Mouse (Mus musculus) ovary, adult 18-20 months (tissue): ENCODE data around the gene Gja10.

Source experiments
- DNase-seq: peaks from one replicate; pipeline ENCODE4 v3.0.0; 2022; ENCODE audit warnings: low spot score, mixed read lengths

Gja10 gene

DNA sequence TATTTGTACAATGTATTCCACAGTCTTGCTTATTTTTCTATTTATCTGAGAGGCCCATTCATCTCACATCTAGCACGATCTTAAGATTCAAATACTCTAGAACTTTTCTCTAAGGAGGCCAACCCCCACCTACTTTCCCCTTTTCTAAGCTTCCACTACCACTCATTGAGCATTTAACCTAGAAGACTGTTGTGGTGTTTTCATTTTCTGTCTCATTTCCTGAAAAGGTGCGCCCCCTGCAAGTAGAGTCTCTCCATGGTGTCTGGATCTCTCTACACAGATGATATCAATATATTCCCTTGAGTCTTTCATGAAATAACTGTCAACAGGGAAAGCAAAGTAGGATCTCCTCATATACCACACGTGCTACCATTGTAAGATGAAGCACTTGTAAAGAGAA, at the start of gene Gja10:
Gene Gja10 (minus strand): TSS at position 101 of the 400 bp plus-strand sequence.
- DNase-seq: no peak

- DNase-seq: no peak
Measured at GRCm38 (mm10) chr4:32651669-32652068, 49.1 kb upstream of the Gja10 start.

GRCm38 (mm10) chr4:32621637-32622036, 19.1 kb upstream of the Gja10 start:
- DNase-seq: no peak

DNA sequence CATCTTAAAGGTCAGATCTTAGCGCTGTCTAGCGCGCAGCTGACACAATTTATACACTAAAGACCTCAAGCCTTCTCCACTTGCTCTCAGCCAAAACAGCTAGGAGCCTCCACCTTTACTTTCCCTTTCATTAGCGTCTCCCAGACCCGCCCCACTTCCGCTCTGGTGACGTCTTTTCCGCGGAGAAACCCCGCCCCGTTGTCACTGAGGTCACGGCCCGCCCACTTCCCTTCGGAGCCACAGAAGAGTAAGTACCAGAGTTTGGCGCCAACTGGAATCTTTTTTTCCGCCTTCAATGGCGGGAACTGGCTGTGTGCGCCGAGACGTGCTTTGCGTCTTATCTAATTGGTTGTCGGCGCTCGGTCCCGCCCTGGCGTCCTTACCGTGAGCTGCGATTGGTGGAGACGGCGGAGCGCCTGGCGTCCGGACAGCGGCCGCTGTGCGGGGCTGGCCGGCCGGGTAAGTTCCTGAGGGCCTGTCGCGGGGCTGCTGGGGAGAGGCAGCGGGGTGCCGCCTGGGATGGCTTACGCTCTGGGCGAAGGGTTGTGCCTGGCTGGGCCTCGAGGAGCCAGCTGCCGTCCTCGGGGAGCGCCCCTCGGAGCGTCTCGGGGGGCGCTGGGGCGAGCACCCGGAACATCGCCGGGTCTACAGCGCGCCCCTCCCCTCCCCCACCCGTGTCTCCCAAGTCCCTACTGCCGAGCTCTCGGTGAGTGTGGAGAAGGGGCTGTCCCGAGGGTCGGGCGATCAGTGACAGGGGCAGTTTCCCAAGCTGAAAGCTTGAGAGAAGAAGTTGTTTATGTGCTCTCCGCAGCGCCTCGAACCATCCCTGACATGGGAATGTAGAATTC, 12.7 kb upstream of the Gja10 start, which contains the start of gene Casp8ap2:
Gene Casp8ap2 (plus strand): TSS at position 418 of the 848 bp plus-strand sequence.
- DNase-seq: peak; percentile 99

DNA sequence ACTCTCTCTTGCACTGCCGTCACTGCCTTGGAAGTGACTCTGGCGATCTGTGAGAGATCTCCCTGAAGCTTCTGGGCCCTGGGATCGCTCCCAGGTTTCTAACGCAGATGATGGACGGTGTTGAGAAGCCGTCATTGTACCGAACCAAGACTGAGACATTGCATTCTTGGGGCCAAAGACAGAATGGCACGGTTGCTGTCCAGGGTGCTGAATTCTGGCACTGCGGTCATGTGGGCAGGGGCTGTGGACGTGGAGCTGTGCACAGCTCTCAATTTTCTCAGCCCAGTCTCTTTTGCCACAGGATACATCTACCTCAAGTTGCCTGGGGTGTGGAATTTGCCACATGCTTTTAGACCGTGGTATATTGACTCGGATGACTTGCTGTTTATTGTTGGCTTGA, 1.4 kb downstream of the Gja10 start:
- DNase-seq: no peak

- DNase-seq: no peak
Measured at GRCm38 (mm10) chr4:32588237-32588636, 14.3 kb downstream of the Gja10 start.

DNA sequence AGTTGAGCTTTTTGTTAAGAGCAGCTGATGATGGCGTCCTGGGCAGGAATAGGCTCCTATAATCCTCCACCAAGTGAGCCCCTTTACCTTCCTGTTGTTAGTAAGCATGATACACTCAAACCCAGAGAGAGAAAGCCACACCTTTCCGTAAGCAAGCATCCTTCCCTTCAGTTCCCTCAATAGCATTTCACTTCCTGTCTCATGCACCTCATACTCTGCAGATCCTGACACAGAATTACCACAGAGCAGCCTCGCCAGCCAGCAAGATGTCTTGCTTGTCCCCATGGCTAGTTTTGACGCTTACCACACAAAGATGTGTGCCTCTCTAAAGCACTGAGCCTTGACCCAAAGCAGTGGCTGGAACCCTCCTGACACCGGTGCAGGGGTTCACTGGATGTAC, 15.0 kb downstream of the Gja10 start:
- no peak for DNase-seq

DNA sequence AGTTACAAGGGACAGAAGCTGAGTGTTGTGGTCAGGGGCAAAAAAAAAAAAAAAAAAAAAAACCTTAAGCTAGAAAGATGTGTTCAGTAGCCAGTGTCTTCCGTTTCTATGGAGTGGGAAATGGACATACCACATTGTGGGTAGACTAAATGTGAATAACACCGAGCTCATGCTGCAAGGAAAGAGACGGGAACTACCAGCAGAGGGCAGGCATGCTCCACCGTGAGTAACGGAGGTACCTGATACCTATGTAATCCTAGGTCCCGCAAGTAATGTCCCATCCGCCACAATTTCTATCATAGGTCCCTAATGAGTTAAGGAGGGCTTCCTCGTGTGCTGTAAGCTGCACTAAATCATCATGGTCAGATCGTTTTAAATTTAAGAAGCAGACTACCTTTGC, 16.0 kb downstream of the Gja10 start:
- DNase-seq: no peak

GRCm38 (mm10) chr4:32584181-32584580, 18.4 kb downstream of the Gja10 start:
- no peak for DNase-seq

DNA sequence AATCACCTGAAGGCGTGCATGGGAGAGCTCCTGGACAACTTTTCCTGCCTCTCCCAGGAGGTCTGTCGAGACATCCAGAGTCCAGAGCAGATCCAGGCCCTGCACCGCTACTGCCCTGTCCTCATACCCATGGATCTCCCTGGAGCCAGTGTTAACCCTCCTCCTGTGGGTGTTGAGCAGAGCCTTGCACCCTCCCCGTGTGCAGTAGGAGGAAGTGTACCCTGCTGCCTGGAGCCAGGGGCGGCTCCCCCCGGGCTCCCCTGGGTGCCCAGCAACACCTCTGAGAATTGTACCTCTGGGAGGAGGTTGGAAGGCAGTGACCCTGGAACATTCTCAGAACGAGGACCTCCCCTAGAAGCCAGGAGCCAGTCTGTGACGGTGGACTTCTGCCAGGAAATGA, 22.7 kb downstream of the Gja10 start:
- DNase-seq: no peak

GRCm38 (mm10) chr4:32575165-32575564, 27.4 kb downstream of the Gja10 start:
- DNase-seq: no peak

DNA sequence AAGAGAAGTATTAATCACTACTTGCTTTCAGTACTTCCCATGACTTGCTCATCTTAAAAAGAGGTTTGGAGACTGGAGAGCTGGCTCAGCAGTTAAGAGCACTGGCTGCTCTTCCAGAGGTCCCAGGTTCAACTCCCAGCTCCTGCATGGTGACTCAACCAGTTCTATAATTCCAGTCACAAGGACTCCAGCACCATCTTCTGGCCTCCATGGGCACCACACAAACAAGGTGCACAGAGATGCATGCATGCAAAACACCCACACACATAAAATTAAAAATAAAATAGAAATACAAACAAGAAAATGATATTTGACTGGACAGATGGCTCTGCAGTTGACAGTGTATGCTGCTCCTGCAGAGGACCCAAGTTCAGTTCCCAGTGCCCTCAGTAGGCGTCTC, 28.0 kb downstream of the Gja10 start:
- DNase-seq: no peak

DNA sequence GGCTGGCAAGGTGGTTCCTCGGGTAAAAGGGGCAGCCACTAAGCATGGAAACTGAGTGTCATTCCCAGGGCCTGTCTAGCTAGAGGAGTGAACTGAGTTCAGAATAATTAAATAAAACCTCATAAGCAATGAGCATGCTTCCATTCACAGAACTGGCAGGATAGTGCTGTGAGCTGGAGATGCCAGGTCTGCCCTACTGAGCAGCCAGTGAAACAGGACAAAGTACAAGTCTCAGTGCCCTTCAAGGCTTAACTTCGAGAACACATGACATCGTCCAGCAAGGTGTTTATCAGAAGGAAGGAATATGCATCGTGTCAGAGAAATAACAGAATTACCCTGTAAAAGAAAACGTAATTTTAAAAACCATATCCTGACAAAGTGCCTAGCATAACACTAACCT, 29.0 kb downstream of the Gja10 start:
- DNase-seq: no peak

- DNase-seq: no peak
Measured at GRCm38 (mm10) chr4:32572118-32572517, 30.4 kb downstream of the Gja10 start.

DNA sequence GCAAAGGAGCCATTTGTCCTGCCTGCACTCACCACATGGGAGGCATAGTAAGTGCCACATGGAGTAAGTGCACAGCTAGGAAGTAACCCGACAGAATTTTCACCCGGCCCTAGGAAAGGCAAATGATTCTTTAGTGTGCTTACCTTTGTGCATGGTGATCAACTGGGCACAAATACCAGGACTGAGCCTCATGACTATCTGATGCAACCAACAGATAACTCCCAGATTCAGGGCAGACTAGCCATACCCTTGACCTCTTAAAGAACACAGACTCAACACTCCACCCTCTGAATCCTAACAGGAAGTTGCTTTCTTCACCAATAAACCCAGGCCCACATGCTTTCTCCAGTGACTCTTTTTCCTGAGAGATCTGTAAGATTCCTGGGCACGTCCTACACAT, 31.1 kb downstream of the Gja10 start:
- no peak for DNase-seq

DNA sequence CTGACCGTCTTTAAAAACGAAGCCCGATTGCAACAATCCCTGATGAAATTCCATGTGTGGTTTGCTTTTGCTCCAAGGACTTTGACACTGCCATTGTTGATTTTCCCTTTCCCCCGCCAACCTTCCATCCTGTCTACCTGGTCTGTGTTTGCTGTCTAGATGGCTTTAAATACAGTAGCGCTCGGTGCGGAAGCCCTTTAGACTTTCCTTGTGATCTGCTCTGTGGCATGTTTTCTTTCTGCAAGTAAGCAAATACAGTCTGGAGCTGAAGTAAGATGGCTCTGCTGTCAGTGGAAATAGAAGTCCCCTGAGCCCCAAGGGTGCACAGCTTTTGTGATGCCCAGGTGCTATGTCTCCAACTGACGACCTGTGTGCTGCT, 31.6 kb downstream of the Gja10 start:
- DNase-seq: no peak

DNA sequence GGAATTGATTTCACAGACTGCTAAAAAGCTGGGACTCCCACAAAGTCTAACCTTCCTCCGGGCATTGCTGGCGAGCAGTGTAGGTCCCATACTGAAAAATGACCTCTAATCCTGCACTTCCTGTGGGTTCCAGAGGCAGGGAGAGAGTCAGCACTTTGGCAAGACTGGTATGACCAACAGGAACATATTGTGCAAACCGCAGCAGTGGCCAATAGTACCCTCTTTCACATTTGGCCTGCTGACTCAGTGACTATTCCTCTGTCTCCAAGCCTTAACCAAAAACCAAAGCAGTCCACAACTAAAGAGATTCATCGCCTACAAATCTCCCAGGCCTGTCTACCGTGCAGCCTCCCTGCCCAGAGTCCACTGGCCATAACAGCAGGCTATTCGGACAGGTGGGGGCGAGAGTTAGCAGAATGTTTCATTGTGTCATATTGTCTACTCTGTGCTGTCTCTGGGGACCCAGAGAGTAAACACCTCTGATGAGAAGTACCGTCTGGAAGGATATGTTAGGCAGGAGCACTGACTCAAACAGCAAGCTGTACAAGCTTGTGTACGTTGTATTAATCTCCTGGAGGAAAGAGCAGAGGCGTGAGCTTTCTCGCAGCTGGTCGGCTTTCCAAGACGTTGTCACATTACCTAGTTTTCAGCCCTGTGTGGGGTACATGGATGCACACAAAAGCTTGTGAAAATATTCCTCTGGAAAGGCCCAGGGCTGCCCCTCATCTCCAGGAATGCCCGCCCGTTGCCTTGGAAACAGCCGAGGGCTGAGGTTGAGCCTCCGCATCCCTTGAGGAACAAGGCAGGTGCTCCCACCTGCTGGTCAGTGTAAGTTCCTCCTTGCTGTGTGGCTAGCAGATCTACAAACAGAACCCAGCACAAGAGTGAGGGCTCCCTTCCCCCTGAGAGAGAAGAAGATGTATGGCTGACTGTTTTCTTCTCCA, 32.3 kb downstream of the Gja10 start:
- DNase-seq: no peak

- DNase-seq: no peak
Measured at GRCm38 (mm10) chr4:32569054-32569453, 33.5 kb downstream of the Gja10 start.

- DNase-seq: no peak
Measured at GRCm38 (mm10) chr4:32564918-32565317, 37.6 kb downstream of the Gja10 start.

DNA sequence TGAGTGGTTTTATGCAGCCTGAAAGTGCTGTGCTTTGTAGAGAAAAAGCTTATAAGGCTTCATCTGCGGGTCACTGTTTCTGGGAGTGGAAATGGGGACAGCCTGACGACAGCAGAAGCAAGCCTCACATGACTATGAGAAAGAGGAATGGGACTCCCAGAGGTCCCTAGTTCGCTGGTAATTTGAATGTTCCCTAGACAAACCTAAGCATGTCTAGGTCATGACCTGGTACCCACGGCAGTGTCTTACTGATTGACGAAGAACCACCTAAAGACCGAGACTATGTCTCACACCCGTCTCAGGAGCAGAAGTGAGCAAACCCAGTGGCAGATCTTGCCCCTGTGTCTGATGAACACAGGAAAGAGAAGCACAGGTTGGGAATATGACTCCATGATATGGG, 38.1 kb downstream of the Gja10 start:
- DNase-seq: no peak

DNA sequence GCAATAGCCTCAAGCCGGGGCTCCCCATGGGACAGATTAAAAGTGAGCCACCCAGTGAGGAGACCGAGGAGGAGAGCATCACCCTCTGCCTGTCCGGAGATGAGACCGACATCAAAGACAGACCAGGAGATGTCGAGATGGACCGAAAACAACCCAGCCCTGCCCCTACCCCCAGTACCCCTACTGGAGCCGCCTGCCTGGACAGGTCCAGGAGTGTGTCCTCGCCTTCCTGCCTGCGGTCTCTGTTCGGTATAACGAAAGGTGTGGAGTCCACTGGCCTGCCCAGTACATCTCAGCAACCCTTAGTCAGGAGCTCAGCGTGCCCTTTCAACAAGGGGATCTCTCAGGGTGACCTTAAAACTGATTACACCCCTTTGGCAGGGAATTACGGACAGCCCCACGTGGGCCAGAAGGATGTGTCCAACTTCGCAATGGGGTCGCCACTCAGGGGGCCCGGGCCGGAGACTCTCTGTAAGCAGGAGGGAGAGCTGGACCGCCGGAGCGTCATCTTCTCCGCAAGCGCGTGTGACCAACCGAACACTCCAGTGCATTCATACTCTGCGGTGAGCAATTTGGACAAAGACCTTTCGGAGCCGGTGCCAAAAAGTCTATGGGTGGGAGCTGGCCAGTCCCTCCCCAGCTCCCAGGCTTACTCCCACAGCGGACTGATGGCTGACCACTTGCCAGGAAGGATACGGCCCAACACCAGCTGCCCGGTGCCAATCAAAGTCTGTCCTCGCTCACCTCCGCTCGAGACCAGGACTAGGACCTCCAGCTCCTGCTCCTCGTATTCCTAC, 40.0 kb downstream of the Gja10 start:
- no peak for DNase-seq

- DNase-seq: peak; percentile 39
Measured at GRCm38 (mm10) chr4:32561555-32562095, 40.9 kb downstream of the Gja10 start.
